Mouse (Mus musculus): ENCODE data around the gene Ltbp2.

DNA sequence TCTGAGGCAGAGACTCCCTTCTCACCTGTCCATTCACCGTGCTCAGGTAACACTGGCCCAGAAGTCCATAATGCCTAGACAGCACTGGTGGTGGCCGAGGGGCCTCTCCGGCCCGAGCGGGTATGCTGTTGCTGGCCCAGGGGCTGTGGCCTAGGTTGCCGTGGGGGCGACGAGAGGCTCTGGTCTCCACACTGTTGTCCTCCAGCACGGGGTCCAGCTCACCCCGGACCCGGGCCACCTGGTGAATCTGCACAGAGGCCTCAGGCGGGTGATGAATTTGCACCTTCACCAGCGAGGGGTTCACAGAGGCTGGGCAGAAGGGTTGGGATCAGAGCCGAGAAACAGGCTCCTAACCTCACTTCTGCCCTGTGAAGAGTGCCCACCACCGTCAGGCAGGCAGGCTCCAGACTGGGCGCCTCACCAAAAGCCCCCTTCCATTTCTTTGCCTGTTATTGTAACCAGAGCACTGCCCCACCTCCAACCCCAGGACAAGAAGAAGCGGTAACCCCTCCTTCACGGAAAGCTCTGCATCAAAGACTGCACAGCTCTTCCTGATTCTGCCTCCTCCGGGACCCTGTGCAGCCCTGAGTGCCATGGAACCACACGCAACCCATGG is 47.1 kb downstream of the Ltbp2 start:
- TF ChIP-seq POLR2A (IDR thresholded peaks at IDR 0.05; ENCODE audit: low read depth, low read length) (no peak), CTCF (IDR thresholded peaks at IDR 0.05; ENCODE audit: extremely low read depth, insufficient read length, insufficient replicate concordance, low read depth, low read length) (no peak)

All from small intestine, adult 2 months (tissue).